Mouse (Mus musculus): ENCODE results near the gene Trpd52l3.

DNA sequence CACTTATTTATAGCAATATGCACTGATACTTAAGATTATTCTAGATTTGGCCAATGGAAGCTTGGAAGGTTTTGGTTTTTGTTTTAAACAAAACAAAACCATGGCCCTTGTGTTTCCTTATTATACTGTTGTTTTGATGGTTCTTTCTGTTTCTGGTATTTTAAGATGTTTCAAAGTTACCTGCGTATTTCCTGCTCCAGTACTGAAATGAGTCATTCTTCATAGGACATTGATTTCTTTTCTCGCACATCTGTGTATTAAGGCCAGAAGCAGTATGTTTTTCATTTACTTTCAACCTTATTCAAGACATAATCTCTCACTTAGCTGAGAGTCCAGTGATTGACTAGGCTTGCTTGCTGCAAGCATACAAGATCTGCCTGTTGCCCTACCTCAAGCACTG lies 40.1 kb downstream of the Trpd52l3 start:
- TF ChIP-seq POLR2A (IDR thresholded peaks at IDR 0.05; ENCODE audit: insufficient read depth, low read depth, low read length) (no peak), CTCF (IDR thresholded peaks at IDR 0.05; ENCODE audit: insufficient read depth, low read depth, low read length) (no peak)
